Mouse (Mus musculus) testis, adult 2 months (tissue): ENCODE measurements around the gene Ceacam3.

ENCODE experiments used
- CTCF ChIP-seq: fragments of 200-500 bp; IDR thresholded peaks from 2 replicates; pipeline ENCODE4 v1.5.1; 2012; ENCODE audit warnings: low read depth, mild to moderate bottlenecking, inconsistent platforms, low read length, moderate library complexity; ENCODE audit not compliant: control insufficient read depth, insufficient read depth, insufficient replicate concordance
- POLR2A ChIP-seq: fragments of 200-500 bp; IDR thresholded peaks from 2 replicates; pipeline ENCODE4 v1.6.1; 2012; ENCODE audit warnings: low read depth, mild to moderate bottlenecking, inconsistent platforms, low read length, moderate library complexity; ENCODE audit not compliant: control insufficient read depth

DNA sequence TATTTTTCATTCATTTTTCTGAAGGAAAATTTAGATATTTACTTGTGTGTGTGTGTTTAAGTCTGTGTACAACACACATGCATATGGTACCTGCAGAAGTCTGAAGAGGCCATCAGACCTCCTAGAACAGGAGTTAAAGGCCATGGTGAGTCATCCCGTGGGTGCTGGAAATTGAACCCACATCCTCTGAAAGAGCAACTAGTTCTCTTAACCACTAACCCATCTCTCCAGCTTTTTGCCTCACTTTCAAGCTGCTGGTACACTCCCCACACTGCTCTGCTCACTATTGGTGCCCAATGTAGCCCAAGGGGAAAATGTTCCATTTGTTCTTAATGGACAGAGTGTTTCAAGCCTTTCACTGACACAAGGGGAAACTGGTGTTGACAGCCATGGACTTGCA, 14.8 kb upstream of the Ceacam3 start:
- no peak for TF ChIP-seq POLR2A
- TF ChIP-seq CTCF = no peak
